Mouse (Mus musculus) midbrain, postnatal 0 days (tissue): ENCODE results near the gene Gsg1. TPM values are rescaled to one million over a fixed set of nuclear protein-coding genes. Genes with fewer than 3 reads are reported as not detected.

ENCODE experiments used
- ATAC-seq: fragments of 200-750 bp; cut with Nextera tagmentation; 2 replicates; pipeline ENCODE4 v1.8.0; 2017; ENCODE audit warnings: moderate number of reproducible peaks, mild to moderate bottlenecking, moderate TSS enrichment, moderate library complexity; ENCODE audit not compliant: low FRiP score
- DNase-seq: peaks from one replicate; pipeline ENCODE4 v3.0.0-alpha.2; 2015; ENCODE audit warnings: low spot score
- H3K27ac ChIP-seq: fragments of 300-500 bp; sonication (generic); 2 replicates; pipeline ENCODE4 v1.5.1; 2014; ENCODE audit warnings: low read depth, mild to moderate bottlenecking, low read length, mixed read lengths
- H3K27me3 ChIP-seq: fragments of 300-500 bp; sonication (generic); 2 replicates; pipeline ENCODE4 v1.6.1; 2014; ENCODE audit warnings: low read length, control low read depth, mixed read lengths; ENCODE audit not compliant: insufficient read depth
- H3K36me3 ChIP-seq: fragments of 300-500 bp; sonication (generic); 2 replicates; pipeline ENCODE4 v1.6.1; 2014; ENCODE audit warnings: low read length, control low read depth, mixed read lengths; ENCODE audit not compliant: insufficient read depth
- H3K4me1 ChIP-seq: fragments of 300-500 bp; sonication (generic); 2 replicates; pipeline ENCODE4 v1.6.1; 2014; ENCODE audit warnings: mild to moderate bottlenecking, control low read depth, antibody characterized with exemption, low read length, mixed read lengths; ENCODE audit not compliant: insufficient read depth
- H3K4me2 ChIP-seq: fragments of 300-500 bp; sonication (generic); 2 replicates; pipeline ENCODE4 v1.6.1; 2014; ENCODE audit warnings: low read depth, mild to moderate bottlenecking, low read length, mixed read lengths; ENCODE audit not compliant: poor library complexity, severe bottlenecking
- H3K4me3 ChIP-seq: fragments of 300-500 bp; sonication (generic); 2 replicates; pipeline ENCODE4 v1.5.1; 2014; ENCODE audit warnings: low read depth, mild to moderate bottlenecking, low read length, moderate library complexity
- H3K9ac ChIP-seq: fragments of 300-500 bp; sonication (generic); replicated peaks from 2 replicates; pipeline ENCODE4 v1.6.1; 2014; ENCODE audit warnings: mild to moderate bottlenecking, low read length, moderate library complexity, mixed read lengths; ENCODE audit not compliant: poor library complexity, severe bottlenecking
- H3K9me3 ChIP-seq: fragments of 300-500 bp; sonication (generic); 2 replicates; pipeline ENCODE4 v1.6.1; 2016; ENCODE audit warnings: low read length, control low read depth
- CTCF ChIP-seq: IDR thresholded peaks from 2 replicates; pipeline ENCODE4 v1.5.1; 2016; ENCODE audit warnings: antibody characterized with exemption, mild to moderate bottlenecking
- WGBS: fragments of 180-500 bp; shearing (Covaris S2); extraction: QIAGEN DNeasy Blood & Tissue Kit; methylation state at CpG from one replicate; pipeline ENCODE4 v1.1.7; 2014; 5-methylcytosine and 5-hydroxymethylcytosine counted together
- polyA plus RNA-seq: library from polyadenylated mRNA; unstranded; fragments of >200 nt; fragmentation: Nextera tagmentation; extraction: Ambion mirVana; gene quantifications from 2 replicates; pipeline ENCODE4 v1.2.1, GENCODE M21; 2015
- total RNA-seq: library from RNA; depleted of rRNA; stranded (reverse); fragments of >200 nt; gene quantifications from 2 replicates; pipeline ENCODE4 v1.2.3, GENCODE M21; 2014

Gene Gsg1
- total and polyA plus RNA-seq, 2 experiments from 2014 or later: 0.17 to 2.6 TPM

DNA sequence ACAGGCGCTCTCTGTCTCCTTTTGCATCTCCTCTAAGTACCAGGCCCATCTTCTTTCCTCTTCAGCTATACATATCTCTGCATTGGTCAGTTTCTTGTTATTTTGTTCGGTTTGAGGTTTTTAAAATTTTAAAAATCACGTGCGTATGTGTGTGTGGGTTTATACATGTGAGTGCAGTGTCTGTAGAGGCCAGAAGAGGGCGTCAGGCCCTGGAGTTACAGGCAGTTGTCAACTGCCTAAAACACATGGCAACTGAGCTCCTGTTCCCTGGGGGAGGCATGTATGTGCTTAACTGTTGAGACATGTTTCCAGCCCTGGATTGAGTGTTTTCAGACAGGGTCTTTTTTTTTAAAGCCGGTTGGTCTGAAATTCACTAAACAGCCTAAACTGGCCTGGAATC, 51.5 kb downstream of the Gsg1 start:
- Histone ChIP-seq H3K9ac (no peak overlapping the region), H3K9me3 (no peaks in the 10 kb centered on the region), H3K36me3 (no peaks in the 10 kb centered on the region), H3K27me3 (no peaks in the 10 kb centered on the region), H3K27ac (no peak overlapping the region), H3K4me1 (peaks cover 7% of the 10 kb centered on the region; the same call in 1 of the 2 replicates), H3K4me3 (no peak overlapping the region), H3K4me2 (no peak overlapping the region)
- ATAC-seq (no peak), DNase-seq (no peak)
- TF ChIP-seq CTCF: peak; percentile 38
- WGBS: 93% methylated on average over 6 of the region's 6 CpGs

DNA sequence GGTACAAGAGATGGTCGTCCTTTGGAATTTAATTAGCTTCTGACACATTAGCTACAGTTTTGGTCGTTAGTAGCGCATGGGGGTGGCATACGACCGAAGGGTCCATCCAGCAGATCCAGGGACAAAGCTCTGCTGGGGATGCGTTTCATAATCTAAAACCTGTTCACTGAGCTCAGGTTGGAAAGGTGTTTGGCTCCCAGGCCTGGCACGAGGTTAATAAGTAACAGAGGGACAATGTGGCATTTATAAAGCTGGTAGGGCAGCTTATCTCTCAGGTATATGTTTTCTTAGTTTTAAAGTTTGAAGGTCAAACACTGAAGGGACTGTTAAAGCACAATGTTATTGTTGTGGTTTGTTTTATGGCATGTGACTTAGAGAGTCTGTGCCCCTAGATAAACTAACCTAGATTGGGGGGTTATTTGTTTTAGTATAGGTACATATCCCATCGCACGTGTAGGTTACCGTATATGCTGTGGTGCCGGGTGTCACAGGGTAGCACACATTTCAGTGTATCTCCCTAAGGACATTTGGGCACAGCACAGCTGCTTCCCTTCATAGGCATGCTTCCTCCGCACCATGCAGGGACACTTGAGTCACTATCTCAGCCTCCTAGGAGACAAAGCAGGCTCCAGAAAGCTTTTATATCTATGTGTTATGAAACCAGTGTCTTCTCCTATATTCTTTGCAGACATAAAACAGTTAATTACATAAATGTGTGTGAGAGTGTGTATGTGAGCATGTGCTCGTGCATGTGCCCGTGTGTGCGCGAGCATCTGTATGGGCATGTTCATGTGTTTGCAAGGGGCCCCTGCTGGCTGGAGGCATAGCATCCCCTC, 53.8 kb downstream of the Gsg1 start:
- Histone ChIP-seq H3K9ac (no peak overlapping the region), H3K9me3 (no peaks in the 10 kb centered on the region), H3K36me3 (no peaks in the 10 kb centered on the region), H3K27me3 (no peaks in the 10 kb centered on the region), H3K4me3 (no peak overlapping the region; the same call in 1 of the 2 replicates), H3K4me2 (peak overlapping the region; percentile 73), H3K4me1 (peaks cover 7% of the 10 kb centered on the region; the same call in 1 of the 2 replicates), H3K27ac (no peak overlapping the region)
- TF ChIP-seq CTCF: no peak
- DNase-seq (no peak), ATAC-seq (no peak)
- WGBS: 84% methylated on average over 16 of the region's 16 CpGs

DNA sequence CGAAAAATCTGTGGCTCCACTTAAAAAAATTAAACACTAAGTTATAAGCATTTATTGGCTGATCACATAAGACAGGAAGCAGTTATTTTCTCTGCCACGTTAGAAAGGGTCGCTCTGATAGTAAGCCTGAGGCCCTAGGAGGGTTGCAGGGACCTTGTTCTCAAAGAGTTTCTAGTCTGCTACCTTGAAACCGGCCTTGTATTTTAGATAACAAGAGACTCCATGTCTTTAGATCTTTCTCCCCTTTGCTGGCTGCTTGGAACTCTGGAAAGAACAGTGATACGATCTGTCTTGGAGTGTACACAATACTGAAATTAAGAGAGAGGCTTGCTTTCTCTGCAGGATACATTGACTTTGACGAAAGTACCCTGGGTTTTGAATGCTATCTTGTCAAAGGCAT, 55.4 kb downstream of the Gsg1 start:
- H3K9me3 ChIP-seq: no peaks in the 10 kb centered on the region

DNA sequence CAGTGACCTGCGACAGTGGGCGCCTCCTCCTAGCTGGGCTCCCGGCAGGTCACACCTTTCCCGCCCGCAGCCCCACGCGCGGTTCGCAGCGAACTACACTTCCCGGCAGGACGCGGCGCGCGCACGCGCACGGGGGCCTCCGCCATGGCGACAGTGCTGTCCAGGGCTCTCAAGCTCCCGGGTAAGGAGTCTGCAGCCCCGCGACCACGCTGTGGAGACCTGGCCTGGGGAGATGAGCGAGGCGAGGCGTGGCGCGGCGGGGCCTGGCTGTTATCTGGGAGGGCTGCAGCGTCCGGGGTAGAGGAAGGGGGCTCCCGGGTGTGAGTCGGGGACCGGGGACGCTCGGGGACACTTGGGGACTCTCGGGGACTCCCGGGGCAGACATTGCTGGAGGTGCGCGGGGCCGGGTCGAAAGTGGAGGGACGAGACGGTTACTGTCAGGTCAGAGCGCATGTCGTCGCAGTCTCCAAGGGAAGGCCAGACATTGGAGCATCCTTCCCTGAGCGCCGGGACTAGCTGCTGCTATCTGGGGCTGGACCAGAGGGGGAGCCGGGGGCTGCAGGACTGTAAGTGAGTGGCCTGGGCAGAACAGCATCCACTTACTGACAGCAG, 56.1 kb downstream of the Gsg1 start, which contains the start of the genes Fam234b and Hebp1:
Gene Fam234b, plus strand, starts transcription at position 57 of the 612 bp plus-strand sequence.
Gene Hebp1, minus strand, starts transcription at position 102 of the 612 bp plus-strand sequence.
- DNase-seq: peak; percentile 79
- 1% methylated on average over 51 of the region's 52 CpGs for WGBS

More for the DNA sequence above, 55.4 kb downstream of the Gsg1 start:
- H3K4me3 ChIP-seq: peak overlapping the region; percentile 70
- H3K27me3 ChIP-seq: no peaks in the 10 kb centered on the region
- peaks cover 7% of the 10 kb centered on the region; the same call in 1 of the 2 replicates for H3K4me1 ChIP-seq
- H3K9ac ChIP-seq: peak overlapping the region; percentile 79; the same call in 1 of the 2 replicates
- H3K36me3 ChIP-seq: no peaks in the 10 kb centered on the region
- no peak for ATAC-seq
- DNase-seq: no peak
- no peak overlapping the region; the same call in 1 of the 2 replicates for H3K27ac ChIP-seq
- H3K4me2 ChIP-seq: peak overlapping the region; percentile 73
- TF ChIP-seq CTCF: no peak
- 28% methylated on average over 6 of the region's 6 CpGs for WGBS

DNA sequence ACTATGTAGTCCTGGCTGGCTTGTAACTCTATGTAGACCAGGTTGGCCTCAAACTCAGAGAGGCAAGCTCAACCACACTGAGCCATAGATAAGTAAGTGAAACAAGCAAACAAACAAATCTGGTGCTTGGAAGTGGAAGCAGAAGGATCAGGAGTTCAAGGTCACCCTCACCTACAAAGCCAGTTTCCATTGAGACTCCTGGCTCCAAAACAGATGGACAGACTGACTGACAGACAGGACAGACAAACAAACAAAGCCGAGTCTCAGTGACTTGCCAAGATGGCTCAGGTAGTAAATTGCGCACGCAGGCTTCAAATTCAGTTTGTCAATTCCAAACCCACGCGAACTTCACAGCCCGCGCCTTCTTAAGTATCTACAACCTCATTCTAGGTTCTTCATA, 56.7 kb downstream of the Gsg1 start:
- ATAC-seq: no peak
- Histone ChIP-seq H3K27me3 (no peaks in the 10 kb centered on the region), H3K4me3 (peak overlapping the region; percentile 70), H3K4me1 (peaks cover 7% of the 10 kb centered on the region; the same call in 1 of the 2 replicates), H3K9ac (peak overlapping the region; percentile 79), H3K36me3 (no peaks in the 10 kb centered on the region), H3K4me2 (peak overlapping the region; percentile 73), H3K27ac (peak overlapping the region; percentile 76; the same call in 1 of the 2 replicates), H3K9me3 (no peaks in the 10 kb centered on the region)
- 25% methylated on average over 7 of the region's 7 CpGs for WGBS
- no peak for DNase-seq
- no peak for TF ChIP-seq CTCF

More for the DNA sequence above, 56.1 kb downstream of the Gsg1 start, which contains the start of the genes Fam234b and Hebp1:
- H3K36me3 ChIP-seq: no peaks in the 10 kb centered on the region
- H3K9ac ChIP-seq: peak within 1 kb of the TSS; percentile 79
- TF ChIP-seq CTCF: peak; percentile 39
- peak within 1 kb of the TSS; percentile 73 for H3K4me2 ChIP-seq
- peak within 1 kb of the TSS; percentile 76 for H3K27ac ChIP-seq
- no peaks in the 10 kb centered on the region for H3K9me3 ChIP-seq
- ATAC-seq: peak; percentile 90
- peaks cover 7% of the 10 kb centered on the region; the same call in 1 of the 2 replicates for H3K4me1 ChIP-seq
- H3K27me3 ChIP-seq: no peaks in the 10 kb centered on the region
- H3K4me3 ChIP-seq: peak within 1 kb of the TSS; percentile 70
